Mouse (Mus musculus) left cerebral cortex, postnatal 25 days (tissue): ENCODE results near the gene Lrrc8d. TPM values are rescaled to one million over a fixed set of nuclear protein-coding genes. Genes with fewer than 3 reads are reported as not detected.
"Not testable (repeated sequence)": the region's sequence is repeated elsewhere in the genome, so short reads cannot be mapped to it uniquely, and the experiment has no call there.

Experiments
- DNase-seq, 2 experiments: peaks; one replicate each; pipeline ENCODE4 v3.0.0; 2022; ENCODE audit warnings: low spot score in 2 of 2, mixed read lengths in 1 of 2
- intact Hi-C: fragments of 180-260 bp; cut with DNase I; formaldehyde crosslinking; loops from one replicate; pipeline ENCODE4 v1.15.1; 2025
- total RNA-seq, 2 experiments: library from RNA; stranded (reverse); gene quantifications; 2 replicates each; pipeline ENCODE4 v1.2.3; 2021

Lrrc8d gene
- total RNA-seq, 2 experiments from 2014 or later: 35.1 to 35.4 TPM

DNA sequence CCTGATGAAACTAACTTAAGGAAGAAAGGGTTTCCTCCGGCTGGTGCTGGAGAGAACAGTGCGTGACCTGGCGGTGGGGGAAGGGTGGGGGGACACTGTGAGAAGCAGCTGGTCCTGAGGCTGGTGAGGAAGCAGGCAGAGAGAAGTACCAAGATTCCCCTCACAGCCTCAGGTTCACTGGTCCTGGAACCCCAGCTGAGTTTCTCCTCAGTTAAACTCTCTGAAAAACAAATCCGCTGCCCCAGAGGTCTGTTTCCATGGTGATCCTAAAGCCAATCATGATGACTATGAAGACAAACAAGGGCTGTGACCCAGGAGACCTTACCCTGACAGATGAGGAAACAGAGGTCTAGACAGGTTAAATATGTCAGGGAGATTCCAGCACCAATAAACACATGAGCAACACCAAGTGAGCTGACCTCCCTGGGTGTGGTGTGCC lies 15.8 kb upstream of the Lrrc8d start:
- no peak for DNase-seq
- intact Hi-C loops: loop anchor here (10.0 kb wide), 1 partner anchor 279 kb away; no protein-coding TSS in a partner anchor

DNA sequence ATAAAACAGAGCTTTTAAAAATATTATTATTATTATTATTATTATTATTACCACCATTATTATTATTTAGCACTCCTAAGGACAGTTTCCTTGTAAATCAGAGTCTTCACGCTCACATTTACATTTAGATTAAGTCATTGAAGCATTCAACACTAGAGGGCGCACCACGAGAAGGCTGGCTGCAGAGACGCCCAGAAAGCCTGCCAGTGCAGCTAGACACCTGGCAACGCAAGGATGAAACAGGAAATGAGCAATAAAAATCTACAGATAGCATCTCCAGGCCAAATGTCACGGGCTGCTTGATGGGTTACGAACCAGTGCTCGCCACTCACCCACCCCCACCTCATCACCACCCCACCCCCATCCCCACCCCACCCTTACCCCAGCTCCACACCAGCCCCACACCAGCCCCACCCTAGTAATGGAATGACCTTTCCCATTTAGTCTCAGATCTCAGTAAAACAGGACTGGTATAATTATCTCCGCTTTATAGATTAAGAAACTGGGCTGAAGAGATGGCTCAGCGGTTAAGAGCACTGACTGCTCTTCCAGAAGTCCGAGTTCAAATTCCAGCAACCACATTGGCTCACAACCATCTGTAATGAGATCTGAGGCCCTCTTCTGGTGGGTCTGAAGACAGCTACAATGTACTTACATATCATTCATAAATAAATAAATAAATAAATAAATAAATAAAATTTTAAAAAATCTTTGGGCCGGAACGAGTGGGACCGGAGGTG lies 14.7 kb upstream of the Lrrc8d start:
- peak; percentile 78 to 88 for DNase-seq
- intact Hi-C loops: loop anchor here (1.0 to 10.0 kb wide), 2 partner anchors 183 to 280 kb away; no protein-coding TSS in a partner anchor

- intact Hi-C loops: loop anchor here (1.0 to 10.0 kb wide), 2 partner anchors 182 to 281 kb away; no protein-coding TSS in a partner anchor
- not testable (repeated sequence) for DNase-seq
Measured at GRCm38 (mm10) chr5:105685780-105686305, 13.9 kb upstream of the Lrrc8d start.

DNA sequence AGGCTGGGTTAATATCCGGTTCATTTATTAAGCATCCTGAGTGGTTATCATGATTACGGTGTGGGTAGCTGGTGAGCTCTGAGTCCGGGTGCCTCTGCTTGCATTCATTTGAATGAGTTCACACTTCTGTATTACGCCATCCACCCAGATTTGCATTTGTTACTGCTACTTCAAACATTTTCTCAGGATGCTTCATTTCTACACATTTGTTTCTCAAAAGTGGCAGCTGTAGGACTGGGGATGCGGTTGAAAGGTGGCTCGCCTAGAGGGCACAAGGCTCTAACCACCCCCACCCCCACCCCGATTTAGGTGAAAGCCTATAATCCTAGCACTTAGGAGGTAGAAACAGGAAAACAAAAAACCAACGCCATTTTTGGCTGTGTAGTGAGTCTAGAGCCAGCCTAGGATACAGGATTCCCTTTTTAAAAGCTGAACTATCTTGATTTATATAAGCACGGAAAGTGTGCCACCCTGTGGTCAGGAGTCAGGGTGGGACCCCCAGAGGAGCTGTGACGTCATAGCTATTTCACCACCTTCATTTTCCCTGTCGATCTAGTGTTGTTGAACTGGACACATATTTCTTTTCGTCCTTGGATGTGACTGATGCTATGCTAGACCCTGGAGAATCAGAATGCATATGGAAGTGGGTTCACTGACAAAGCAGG lies 13.3 kb upstream of the Lrrc8d start:
- intact Hi-C loops: loop anchor here (10.0 kb wide), 1 partner anchor 282 kb away; no protein-coding TSS in a partner anchor
- DNase-seq: peak in 1 of 2 experiments; percentile 33

DNA sequence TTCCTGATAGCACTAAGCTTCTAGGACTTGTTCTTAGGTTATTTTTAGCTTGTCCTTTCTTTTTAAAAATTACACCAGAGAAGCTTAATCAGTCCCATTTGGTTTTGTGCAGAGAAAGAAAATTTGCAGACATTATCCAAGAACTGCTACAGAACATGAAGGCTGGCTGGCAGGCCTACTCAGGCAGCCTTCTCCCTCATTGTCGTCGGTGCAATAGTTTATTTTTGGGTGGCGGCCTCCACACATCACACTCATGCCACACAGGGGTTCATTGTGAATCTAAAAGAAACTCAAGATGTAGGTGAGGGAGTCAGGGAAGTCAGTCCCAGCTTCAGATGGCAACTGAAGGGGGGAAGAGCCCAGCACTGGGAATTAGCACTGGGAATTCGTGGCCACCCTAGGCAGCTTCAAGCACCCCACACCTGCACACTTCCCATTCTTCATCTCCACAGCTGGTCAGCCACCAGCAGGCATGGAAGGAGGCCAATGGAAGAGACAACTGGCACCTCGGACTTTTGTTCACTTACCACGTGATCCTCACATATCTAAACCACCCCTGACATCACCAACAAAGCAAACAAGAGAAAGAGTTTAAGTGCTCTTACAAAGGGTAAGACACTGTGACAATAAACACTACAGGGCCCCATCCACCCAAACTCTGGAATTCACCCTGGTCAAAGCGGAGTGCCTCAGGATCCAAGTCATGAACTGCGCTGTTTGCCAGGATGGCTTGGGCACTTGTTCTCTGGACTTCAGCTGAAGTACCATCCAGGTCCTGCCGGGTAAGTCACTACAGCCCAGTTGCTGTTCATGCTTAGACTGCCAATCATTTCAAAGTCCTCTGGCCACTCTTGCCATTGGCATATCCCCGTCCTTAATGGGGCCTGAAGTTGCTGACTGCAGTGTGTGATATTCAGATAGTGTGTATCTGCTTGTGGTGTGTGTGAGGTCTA lies 9.0 kb upstream of the Lrrc8d start:
- intact Hi-C loops: no loop called here
- DNase-seq: peak in 1 of 2 experiments; percentile 61

DNA sequence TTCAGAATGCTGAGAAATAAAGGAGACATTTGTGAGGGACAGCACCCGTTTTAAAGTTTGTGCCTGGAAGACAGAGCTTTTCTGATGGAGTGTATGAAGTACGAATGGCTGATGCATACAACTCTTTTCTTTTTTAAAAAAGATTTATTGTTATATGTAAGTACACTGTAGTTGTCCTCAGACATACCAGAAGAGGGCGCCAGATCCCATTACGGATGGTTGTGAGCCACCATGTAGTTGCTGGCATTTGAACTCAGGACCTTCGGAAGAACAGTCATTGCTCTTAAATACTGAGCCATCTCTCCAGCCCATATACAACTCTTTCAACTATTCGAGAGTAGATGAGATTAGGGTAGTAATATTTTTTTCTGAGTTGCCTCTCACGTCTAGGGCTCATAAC lies 8.1 kb upstream of the Lrrc8d start:
- intact Hi-C loops: no loop called here

GRCm38 (mm10) chr5:105694339-105694930 lies 5.3 kb upstream of the Lrrc8d start:
- intact Hi-C loops: no loop called here
- DNase-seq: no peak

More for the DNA sequence above, 8.1 kb upstream of the Lrrc8d start:
- no peak for DNase-seq

GRCm38 (mm10) chr5:105696049-105696448 lies 3.7 kb upstream of the Lrrc8d start:
- DNase-seq: no peak
- intact Hi-C loops: no loop called here

DNA sequence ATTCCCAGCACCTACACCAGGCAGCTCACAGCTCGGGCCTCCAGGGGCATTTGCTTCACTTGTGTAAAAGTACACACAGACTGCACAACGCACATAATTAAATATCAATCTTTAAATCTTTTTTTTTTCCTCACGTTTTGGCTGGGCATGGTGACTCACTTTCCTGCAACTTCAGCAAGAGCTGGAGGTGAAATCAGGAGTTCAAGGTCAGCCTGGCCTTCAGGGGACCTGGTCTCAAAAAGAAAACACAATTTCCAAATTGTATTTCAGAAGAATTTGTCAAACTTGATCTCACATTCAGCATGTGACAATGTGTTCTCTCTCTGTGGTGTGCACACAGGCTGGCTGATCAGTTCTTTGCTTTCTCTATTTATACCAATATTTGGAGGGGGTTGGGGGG lies 1.9 kb upstream of the Lrrc8d start:
- intact Hi-C loops: no loop called here

DNA sequence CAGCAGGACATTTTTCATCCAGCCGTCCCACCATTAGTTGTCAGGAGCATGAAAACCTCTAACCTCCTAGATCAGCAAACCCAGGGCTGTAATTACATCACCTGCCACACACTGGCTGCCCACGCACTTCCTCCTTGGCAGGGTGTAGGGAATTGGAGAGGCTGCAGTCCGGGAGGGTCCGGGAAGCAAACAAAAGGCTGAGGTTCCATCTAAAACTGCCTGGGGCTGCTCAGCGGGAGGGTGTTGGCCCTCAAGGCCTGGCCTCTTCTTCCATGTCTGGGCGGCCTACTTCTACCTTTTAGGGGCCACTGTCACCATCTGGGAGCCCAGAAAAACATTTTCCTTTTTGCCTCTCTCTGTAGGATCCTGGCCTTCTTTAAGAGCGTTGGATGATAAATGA lies 1.1 kb upstream of the Lrrc8d start:
- DNase-seq: no peak
- intact Hi-C loops: no loop called here

More for the DNA sequence above, 1.9 kb upstream of the Lrrc8d start:
- no peak for DNase-seq

- DNase-seq: peak; percentile 69 to 76
- intact Hi-C loops: no loop called here
Measured at GRCm38 (mm10) chr5:105700070-105700851, 492 bp downstream of the Lrrc8d start.

GRCm38 (mm10) chr5:105701326-105701725 lies 1.6 kb downstream of the Lrrc8d start:
- no peak for DNase-seq
- intact Hi-C loops: no loop called here

GRCm38 (mm10) chr5:105701844-105702243 lies 2.1 kb downstream of the Lrrc8d start:
- DNase-seq: no peak
- intact Hi-C loops: no loop called here

DNA sequence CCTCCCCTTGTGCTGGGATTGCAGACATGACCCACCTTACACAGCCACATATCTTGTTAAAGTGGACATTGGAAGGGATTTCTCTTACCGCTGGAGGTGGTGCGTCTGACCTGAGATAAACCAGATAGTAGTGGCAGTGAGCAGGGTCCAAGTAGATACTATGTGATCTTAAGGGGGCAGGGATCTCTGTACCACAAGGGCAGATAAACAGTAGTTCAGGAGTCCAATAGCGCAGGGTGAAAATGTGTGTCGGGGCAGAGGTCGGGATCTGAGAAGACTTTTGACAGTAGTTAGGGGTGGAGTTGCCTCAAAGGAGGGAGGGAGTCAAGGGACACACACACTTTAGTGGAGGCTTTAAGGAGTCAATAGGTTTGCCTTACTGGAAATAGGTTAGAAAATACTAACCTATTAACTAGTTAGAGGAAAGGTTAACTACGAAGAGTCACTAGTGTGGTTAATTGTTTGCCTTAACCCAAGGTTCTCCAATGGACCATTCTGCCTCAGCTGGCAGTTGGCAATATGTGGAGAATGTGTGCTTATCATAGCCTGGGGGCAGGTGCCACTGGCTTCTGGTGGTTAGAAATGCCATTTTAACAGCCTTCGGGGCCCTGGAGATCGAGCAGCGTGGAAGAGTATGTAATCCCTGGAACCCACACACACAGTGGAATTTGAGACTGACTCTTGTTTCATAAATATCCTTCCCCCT lies 3.0 kb downstream of the Lrrc8d start:
- DNase-seq: no peak
- intact Hi-C loops: no loop called here

GRCm38 (mm10) chr5:105703286-105703655 lies 3.5 kb downstream of the Lrrc8d start:
- DNase-seq: no peak
- intact Hi-C loops: no loop called here

DNA sequence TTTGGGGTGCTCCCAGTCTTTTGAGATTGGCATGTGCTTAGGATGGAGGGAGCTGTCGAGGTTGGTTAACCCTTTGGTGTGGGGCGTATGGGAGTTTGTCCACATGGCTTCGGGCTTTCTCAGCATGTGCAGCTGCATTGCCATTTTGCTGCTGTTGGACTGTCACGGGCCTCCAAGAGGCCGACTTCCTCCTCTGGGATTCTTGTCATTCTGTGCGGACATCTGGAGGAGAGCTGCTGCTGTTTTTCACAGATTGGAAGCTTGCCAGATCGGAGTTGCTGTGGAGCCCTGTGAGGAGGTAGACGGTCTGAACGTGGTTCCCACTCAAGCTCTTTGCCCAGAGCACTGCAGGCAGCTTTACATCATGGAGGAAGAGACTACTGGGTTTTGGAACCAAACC lies 4.8 kb downstream of the Lrrc8d start:
- intact Hi-C loops: no loop called here
- DNase-seq: no peak

DNA sequence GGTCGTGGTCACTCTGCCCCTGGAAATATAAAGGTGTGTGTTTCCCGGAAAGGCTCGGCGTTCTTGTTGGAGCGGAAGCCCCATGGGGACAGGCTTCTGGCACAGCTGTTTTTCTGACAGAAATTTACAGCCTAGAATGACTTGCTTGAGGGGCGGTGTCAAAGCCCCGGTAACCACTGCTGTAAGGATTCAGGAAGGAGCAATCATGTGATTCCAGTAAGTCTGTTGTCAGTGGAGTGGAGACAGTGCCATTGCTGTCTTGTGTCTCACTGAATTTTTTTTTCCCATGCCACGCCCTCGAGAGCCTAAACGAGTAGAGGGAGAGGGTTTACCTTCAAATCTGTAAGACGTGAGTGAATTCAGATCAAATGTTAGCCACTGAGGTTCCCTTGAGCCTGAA lies 6.9 kb downstream of the Lrrc8d start:
- DNase-seq: no peak
- intact Hi-C loops: no loop called here

GRCm38 (mm10) chr5:105708276-105708675 lies 8.5 kb downstream of the Lrrc8d start:
- DNase-seq: no peak
- intact Hi-C loops: no loop called here
